Mouse (Mus musculus) myocyte (in vitro differentiated cells): ENCODE measurements at regions not wholly inside any gene's neighbourhood (a gene's known extent, or its start where the extent isn't known, plus 50 kb on each side); places are given as distances from the start of the nearest gene placed in this dataset.
A peak's percentile ranks its signal among the peaks of the same experiment; 100 is the strongest.

ENCODE experiments used
- H3K27me3 ChIP-seq: one replicate; pipeline ENCODE4 v1.6.1; 2011; ENCODE audit not compliant: control insufficient read depth, insufficient read depth, insufficient read length
- H3K36me3 ChIP-seq: one replicate; pipeline ENCODE4 v1.6.1; 2011; ENCODE audit not compliant: control insufficient read depth, insufficient read depth
- H3K4me2 ChIP-seq: one replicate; pipeline ENCODE4 v1.6.1; 2011; ENCODE audit warnings: low read depth, control low read depth
- H3K4me3 ChIP-seq: one replicate; pipeline ENCODE4 v1.5.1; 2011; ENCODE audit warnings: mild to moderate bottlenecking, control low read depth, moderate library complexity
- H3K79me2 ChIP-seq: one replicate; pipeline ENCODE4 v1.6.1; 2011; ENCODE audit not compliant: control insufficient read depth, insufficient read depth
- H3ac ChIP-seq: one replicate; pipeline ENCODE4 v1.6.1; 2011; ENCODE audit not compliant: control insufficient read depth, insufficient read length
- CEBPB ChIP-seq: IDR thresholded peaks from 2 replicates; pipeline ENCODE4 v1.6.1; 2011; ENCODE audit warnings: mild to moderate bottlenecking, moderate library complexity; ENCODE audit not compliant: poor library complexity, insufficient read depth, severe bottlenecking
- E2F4 ChIP-seq: IDR thresholded peaks from one replicate; pipeline ENCODE4 v1.6.1; 2011; ENCODE audit warnings: mild to moderate bottlenecking, control low read depth, moderate library complexity; ENCODE audit not compliant: insufficient read depth
- MAX ChIP-seq: IDR thresholded peaks from one replicate; pipeline ENCODE4 v1.6.1; 2011; ENCODE audit warnings: low read depth, mild to moderate bottlenecking, control low read depth
- MYOD1 ChIP-seq, 3 experiments: IDR thresholded peaks; one replicate each; pipeline ENCODE4 v1.6.1; 2011; ENCODE audit warnings: control low read depth in 2 of 3, low read depth in 2 of 3, mild to moderate bottlenecking in 2 of 3, moderate library complexity in 1 of 3; ENCODE audit not compliant: insufficient read length in 2 of 3, control insufficient read depth in 1 of 3
- MYOG ChIP-seq, 3 experiments: IDR thresholded peaks; one replicate each; pipeline ENCODE4 v1.6.1; 2011; ENCODE audit warnings: control low read depth in 2 of 3, low read depth in 2 of 3, mild to moderate bottlenecking in 2 of 3; ENCODE audit not compliant: insufficient read length in 2 of 3, control insufficient read depth in 1 of 3, insufficient read depth in 1 of 3
- POLR2A ChIP-seq: IDR thresholded peaks from one replicate; pipeline ENCODE4 v1.6.1; 2011; ENCODE audit warnings: low read depth, mild to moderate bottlenecking, control low read depth, moderate library complexity; ENCODE audit not compliant: insufficient read length
- POLR2AphosphoS2 ChIP-seq: IDR thresholded peaks from one replicate; pipeline ENCODE4 v1.6.1; 2011; ENCODE audit warnings: low read depth, control low read depth; ENCODE audit not compliant: insufficient read length
- REST ChIP-seq: IDR thresholded peaks from one replicate; pipeline ENCODE4 v1.6.1; 2011; ENCODE audit warnings: mild to moderate bottlenecking, control low read depth, moderate library complexity; ENCODE audit not compliant: insufficient read depth, insufficient read length
- SRF ChIP-seq: IDR thresholded peaks from one replicate; pipeline ENCODE4 v1.6.1; 2011; ENCODE audit warnings: low read depth; ENCODE audit not compliant: control insufficient read depth, insufficient read length
- TCF12 ChIP-seq: IDR thresholded peaks from one replicate; pipeline ENCODE4 v1.6.1; 2011; ENCODE audit warnings: mild to moderate bottlenecking, control low read depth; ENCODE audit not compliant: poor library complexity, insufficient read depth, severe bottlenecking
- TCF3 ChIP-seq: IDR thresholded peaks from one replicate; pipeline ENCODE4 v1.6.1; 2011; ENCODE audit warnings: low read depth, control low read depth; ENCODE audit not compliant: insufficient read length
- USF1 ChIP-seq: IDR thresholded peaks from one replicate; pipeline ENCODE4 v1.6.1; 2011; ENCODE audit warnings: low read depth, mild to moderate bottlenecking, control low read depth, moderate library complexity

DNA sequence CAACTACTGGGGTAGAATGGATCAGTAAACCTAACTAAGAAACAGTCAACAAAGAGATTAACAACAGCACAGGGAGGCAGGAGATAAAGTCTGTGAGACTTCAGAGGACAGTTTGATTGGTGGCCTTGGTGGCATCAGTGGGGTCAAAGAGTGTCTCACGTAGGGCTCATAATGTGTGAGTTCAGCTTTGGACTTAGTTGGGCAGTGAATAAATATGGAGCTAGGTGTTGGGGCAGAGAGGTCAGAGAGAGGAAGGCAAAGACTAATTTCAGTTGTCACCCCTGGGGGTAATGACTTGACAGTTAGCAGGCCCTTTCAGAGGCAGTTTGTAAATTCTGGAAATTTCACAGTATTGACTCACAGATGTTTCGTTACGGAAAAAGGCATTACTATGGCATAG is 75.8 kb downstream of the Phlda1 start:
- TF ChIP-seq POLR2AphosphoS2 = no peak
- no peak for TF ChIP-seq USF1
- TF ChIP-seq E2F4 = no peak
- TF ChIP-seq CEBPB = no peak
- TF ChIP-seq TCF3 = no peak
- no peak for TF ChIP-seq POLR2A
- TF ChIP-seq SRF = no peak
- TF ChIP-seq MAX = no peak
- no peak for TF ChIP-seq REST
- TF ChIP-seq MYOG (IDR thresholded peaks at IDR 0.05; ENCODE audit: control insufficient read depth in 1 of 3, insufficient read depth in 1 of 3, insufficient read length in 2 of 3, low read depth in 2 of 3) = no peak
- TF ChIP-seq TCF12 = no peak
- no peak for TF ChIP-seq MYOD1 (IDR thresholded peaks at IDR 0.05; ENCODE audit: control insufficient read depth in 1 of 3, insufficient read length in 2 of 3, low read depth in 2 of 3)
- no peaks in the 10 kb centered on the region for H3K27me3 ChIP-seq
- no peak overlapping the region for H3K4me3 ChIP-seq
- H3K79me2 ChIP-seq = no peaks in the 10 kb centered on the region
- no peaks in the 10 kb centered on the region for H3K36me3 ChIP-seq
- no peak overlapping the region for H3ac ChIP-seq
- no peak overlapping the region for H3K4me2 ChIP-seq

DNA sequence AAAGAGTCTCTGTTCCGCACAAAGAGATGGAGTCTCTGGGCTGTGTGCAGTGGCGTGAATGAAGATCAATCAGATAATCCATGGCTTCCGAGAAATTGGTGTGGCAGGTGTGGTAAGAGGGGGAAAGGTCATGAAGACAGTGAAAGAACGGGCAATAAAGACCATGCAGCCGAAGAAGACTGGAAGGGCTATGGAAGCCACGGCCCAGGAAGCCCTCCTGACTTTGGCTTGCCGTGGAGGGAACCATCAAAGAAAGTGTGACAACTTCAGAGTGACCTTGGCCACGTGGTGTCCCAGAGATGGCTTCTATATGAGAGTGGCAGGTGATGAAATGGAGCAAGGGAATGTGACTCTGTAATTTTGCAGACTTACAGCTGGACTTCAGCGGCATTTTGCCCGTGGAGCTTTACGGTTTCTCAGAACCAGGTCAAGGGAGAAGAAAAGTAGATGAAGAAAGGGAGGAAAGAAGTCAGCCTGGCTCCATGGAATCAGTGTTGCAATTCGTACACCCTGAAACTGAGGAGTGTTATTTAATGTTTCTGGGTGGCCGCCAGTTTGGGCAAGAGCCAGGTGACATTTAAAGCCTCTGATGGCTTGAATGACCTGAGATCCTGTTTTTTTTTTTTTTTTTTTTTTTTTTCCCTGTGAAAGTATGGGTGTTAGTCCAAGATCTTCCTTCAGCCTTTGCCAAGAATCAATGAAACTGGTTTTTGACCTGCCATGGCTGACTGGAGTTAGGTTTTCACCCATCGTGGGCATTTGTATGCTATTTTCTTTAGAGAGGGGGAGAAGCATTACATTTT is 76.4 kb downstream of the Phlda1 start:
- Histone ChIP-seq H3K27me3 (no peaks in the 10 kb centered on the region), H3K4me2 (no peak overlapping the region), H3K4me3 (no peak overlapping the region), H3K36me3 (no peaks in the 10 kb centered on the region), H3K79me2 (no peaks in the 10 kb centered on the region), H3ac (no peak overlapping the region)
- no peak for TF ChIP-seq TCF12
- TF ChIP-seq POLR2AphosphoS2 = no peak
- TF ChIP-seq CEBPB = no peak
- no peak for TF ChIP-seq MYOG (IDR thresholded peaks at IDR 0.05; ENCODE audit: control insufficient read depth in 1 of 3, insufficient read depth in 1 of 3, insufficient read length in 2 of 3, low read depth in 2 of 3)
- no peak for TF ChIP-seq TCF3
- no peak for TF ChIP-seq MYOD1 (IDR thresholded peaks at IDR 0.05; ENCODE audit: control insufficient read depth in 1 of 3, insufficient read length in 2 of 3, low read depth in 2 of 3)
- TF ChIP-seq E2F4 = no peak
- TF ChIP-seq REST = no peak
- no peak for TF ChIP-seq POLR2A

DNA sequence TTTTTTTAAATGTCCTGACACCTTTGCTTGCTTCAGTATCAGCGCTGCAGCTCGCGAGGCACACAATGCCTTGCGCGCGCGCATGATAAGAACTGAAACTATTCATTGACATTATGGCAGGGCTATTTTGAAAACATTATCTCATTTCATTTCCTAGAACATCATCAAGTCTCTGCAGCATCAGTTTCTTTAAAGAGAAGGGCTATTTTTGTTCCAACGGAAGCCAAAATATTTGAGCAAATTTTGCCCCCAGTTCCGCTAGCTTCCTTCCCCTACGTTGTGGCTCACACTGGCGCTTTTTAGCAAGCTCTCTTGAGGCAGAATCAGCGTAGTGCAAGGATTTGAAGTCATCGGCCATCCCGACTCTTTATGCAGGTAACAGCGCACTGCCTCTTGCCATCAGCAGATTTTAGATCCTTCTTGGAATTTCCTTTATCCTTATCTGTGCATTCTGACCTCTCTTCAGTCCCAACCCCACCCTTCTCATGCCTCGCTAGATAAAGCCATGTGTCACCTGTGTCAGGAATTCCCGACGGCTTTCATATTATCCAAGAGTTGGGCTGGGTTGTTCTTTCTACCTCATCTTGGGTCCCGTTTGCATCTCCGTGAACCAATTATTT is 77.1 kb downstream of the Phlda1 start:
- H3K4me3 ChIP-seq = no peak overlapping the region
- H3K36me3 ChIP-seq = no peaks in the 10 kb centered on the region
- H3K27me3 ChIP-seq = no peaks in the 10 kb centered on the region
- TF ChIP-seq TCF12 = no peak
- no peak for TF ChIP-seq TCF3
- TF ChIP-seq E2F4 = no peak
- no peak for TF ChIP-seq MAX
- no peak for TF ChIP-seq REST
- no peak for TF ChIP-seq USF1
- no peak for TF ChIP-seq CEBPB
- no peak for TF ChIP-seq POLR2A
- no peak for TF ChIP-seq MYOD1 (IDR thresholded peaks at IDR 0.05; ENCODE audit: control insufficient read depth in 1 of 3, insufficient read length in 2 of 3, low read depth in 2 of 3)
- TF ChIP-seq POLR2AphosphoS2 = no peak
- TF ChIP-seq MYOG (IDR thresholded peaks at IDR 0.05; ENCODE audit: control insufficient read depth in 1 of 3, insufficient read depth in 1 of 3, insufficient read length in 2 of 3, low read depth in 2 of 3) = no peak
- no peaks in the 10 kb centered on the region for H3K79me2 ChIP-seq
- H3ac ChIP-seq = no peak overlapping the region
- peak overlapping the region; percentile 44 for H3K4me2 ChIP-seq

DNA sequence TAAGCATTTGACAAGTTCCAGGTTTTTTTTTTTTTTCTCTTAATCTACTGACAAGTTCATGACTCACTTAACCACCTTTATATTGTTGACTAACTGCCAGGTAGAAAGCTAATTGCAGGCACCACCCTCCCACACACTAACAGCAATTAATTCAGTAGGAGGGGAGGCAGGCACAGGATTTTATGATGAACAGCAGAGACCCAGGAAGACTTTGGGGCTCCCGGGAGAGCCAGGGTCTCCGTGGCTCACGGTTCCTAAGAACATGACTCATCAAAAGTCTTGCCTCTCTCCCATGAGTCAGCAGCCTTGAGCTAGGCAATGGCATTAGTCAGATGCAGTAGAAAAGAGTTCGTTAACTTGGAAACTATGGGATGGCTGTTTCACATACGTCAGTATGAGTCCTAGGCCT is 77.7 kb downstream of the Phlda1 start:
- peak overlapping the region; percentile 44 for H3K4me2 ChIP-seq
- no peaks in the 10 kb centered on the region for H3K79me2 ChIP-seq
- H3ac ChIP-seq = no peak overlapping the region
- H3K27me3 ChIP-seq = no peaks in the 10 kb centered on the region
- H3K4me3 ChIP-seq = no peak overlapping the region
- no peaks in the 10 kb centered on the region for H3K36me3 ChIP-seq
- no peak for TF ChIP-seq USF1
- no peak for TF ChIP-seq E2F4
- TF ChIP-seq TCF12 = no peak
- no peak for TF ChIP-seq MYOD1 (IDR thresholded peaks at IDR 0.05; ENCODE audit: control insufficient read depth in 1 of 3, insufficient read length in 2 of 3, low read depth in 2 of 3)
- TF ChIP-seq CEBPB = 0 out of 2 replicates have a peak, but pooled peaks have one; percentile 11
